Mouse (Mus musculus): ENCODE measurements around the gene Gm10320. TPM values are rescaled to one million over a fixed set of nuclear protein-coding genes. Genes with fewer than 3 reads are reported as not detected.

Gene Gm10320
- total and polyA plus RNA-seq, 2 experiments from 2014 or later = 1.2 TPM; not detected in 1

- WGBS = 0% methylated on average over 27 of the region's 27 CpGs
- no peaks in the 10 kb centered on the region for H3K9me3 ChIP-seq (ENCODE audit: low read length)
- TF ChIP-seq CTCF (IDR thresholded peaks at IDR 0.05) = no peak
- no peak for DNase-seq (ENCODE audit: low spot score)
- H3K4me3 ChIP-seq (ENCODE audit: low read depth, low read length) = no peak overlapping the region
- no peaks in the 10 kb centered on the region for H3K4me1 ChIP-seq (ENCODE audit: insufficient read depth, low read length)
- no peak overlapping the region for H3K27ac ChIP-seq (ENCODE audit: low read depth, low read length)
- H3K36me3 ChIP-seq (ENCODE audit: insufficient read depth, low read length) = no peaks in the 10 kb centered on the region
- peaks cover 74% of the 10 kb centered on the region for H3K27me3 ChIP-seq (ENCODE audit: insufficient read depth, low read length)
- H3K4me2 ChIP-seq (ENCODE audit: low read depth, low read length, poor library complexity, severe bottlenecking) = no peak overlapping the region
- ATAC-seq (ENCODE audit: low FRiP score) = no peak
- no peak overlapping the region for H3K9ac ChIP-seq (replicated peaks; ENCODE audit: low read length, poor library complexity, severe bottlenecking)
Observed at GRCm38 (mm10) chr13:98502813-98503341, 11.1 kb upstream of the Gm10320 start.

- ATAC-seq (ENCODE audit: low FRiP score) = no peak
- no peaks in the 10 kb centered on the region for H3K36me3 ChIP-seq (ENCODE audit: insufficient read depth, low read length)
- H3K9me3 ChIP-seq (ENCODE audit: low read length) = no peaks in the 10 kb centered on the region
- H3K27ac ChIP-seq (ENCODE audit: low read depth, low read length) = no peak overlapping the region
- H3K9ac ChIP-seq (replicated peaks; ENCODE audit: low read length, poor library complexity, severe bottlenecking) = no peak overlapping the region
- no peak overlapping the region for H3K4me2 ChIP-seq (ENCODE audit: low read depth, low read length, poor library complexity, severe bottlenecking)
- H3K4me1 ChIP-seq (ENCODE audit: insufficient read depth, low read length) = no peaks in the 10 kb centered on the region
- WGBS = 3% methylated on average over 16 of the region's 16 CpGs
- no peak overlapping the region for H3K4me3 ChIP-seq (ENCODE audit: low read depth, low read length)
- no peak for DNase-seq (ENCODE audit: low spot score)
- no peak for TF ChIP-seq CTCF (IDR thresholded peaks at IDR 0.05)
- peaks cover 74% of the 10 kb centered on the region for H3K27me3 ChIP-seq (ENCODE audit: insufficient read depth, low read length)
Observed at GRCm38 (mm10) chr13:98502236-98502812, 10.5 kb upstream of the Gm10320 start.

- WGBS = 13% methylated on average over 6 of the region's 6 CpGs
- H3K27me3 ChIP-seq (ENCODE audit: insufficient read depth, low read length) = peaks cover 69% of the 10 kb centered on the region
Observed at GRCm38 (mm10) chr13:98501321-98501720, 9.5 kb upstream of the Gm10320 start.

GRCm38 (mm10) chr13:98500471-98501125, 8.8 kb upstream of the Gm10320 start:
- no peak overlapping the region for H3K4me3 ChIP-seq (ENCODE audit: low read depth, low read length)
- ATAC-seq (ENCODE audit: low FRiP score) (no peak), DNase-seq (ENCODE audit: low spot score) (no peak)
- no peaks in the 10 kb centered on the region for H3K9me3 ChIP-seq (ENCODE audit: low read length)
- H3K36me3 ChIP-seq (ENCODE audit: insufficient read depth, low read length) = no peaks in the 10 kb centered on the region
- H3K9ac ChIP-seq (replicated peaks; ENCODE audit: low read length, poor library complexity, severe bottlenecking) = no peak overlapping the region
- no peak overlapping the region for H3K4me2 ChIP-seq (ENCODE audit: low read depth, low read length, poor library complexity, severe bottlenecking)
- H3K4me1 ChIP-seq (ENCODE audit: insufficient read depth, low read length) = no peaks in the 10 kb centered on the region
- peaks cover 62% of the 10 kb centered on the region for H3K27me3 ChIP-seq (ENCODE audit: insufficient read depth, low read length)
- WGBS = 26% methylated on average over 13 of the region's 13 CpGs
- TF ChIP-seq CTCF (IDR thresholded peaks at IDR 0.05) = no peak
- no peak overlapping the region for H3K27ac ChIP-seq (ENCODE audit: low read depth, low read length)

More at GRCm38 (mm10) chr13:98501321-98501720, 9.5 kb upstream of the Gm10320 start:
- Histone ChIP-seq H3K4me3 (ENCODE audit: low read depth, low read length) (no peak overlapping the region), H3K4me2 (ENCODE audit: low read depth, low read length, poor library complexity, severe bottlenecking) (no peak overlapping the region), H3K4me1 (ENCODE audit: insufficient read depth, low read length) (no peaks in the 10 kb centered on the region), H3K9ac (replicated peaks; ENCODE audit: low read length, poor library complexity, severe bottlenecking) (no peak overlapping the region), H3K27ac (ENCODE audit: low read depth, low read length) (no peak overlapping the region), H3K9me3 (ENCODE audit: low read length) (no peaks in the 10 kb centered on the region), H3K36me3 (ENCODE audit: insufficient read depth, low read length) (no peaks in the 10 kb centered on the region)
- no peak for ATAC-seq (ENCODE audit: low FRiP score)
- no peak for DNase-seq (ENCODE audit: low spot score)
- no peak for TF ChIP-seq CTCF (IDR thresholded peaks at IDR 0.05)

- peaks cover 59% of the 10 kb centered on the region for H3K27me3 ChIP-seq (ENCODE audit: insufficient read depth, low read length)
- no peak for ATAC-seq (ENCODE audit: low FRiP score)
- no peaks in the 10 kb centered on the region for H3K4me1 ChIP-seq (ENCODE audit: insufficient read depth, low read length)
- no peaks in the 10 kb centered on the region for H3K9me3 ChIP-seq (ENCODE audit: low read length)
- no peak overlapping the region for H3K27ac ChIP-seq (ENCODE audit: low read depth, low read length)
- H3K36me3 ChIP-seq (ENCODE audit: insufficient read depth, low read length) = no peaks in the 10 kb centered on the region
- H3K4me3 ChIP-seq (ENCODE audit: low read depth, low read length) = no peak overlapping the region
- no peak overlapping the region for H3K9ac ChIP-seq (replicated peaks; ENCODE audit: low read length, poor library complexity, severe bottlenecking)
- no peak overlapping the region for H3K4me2 ChIP-seq (ENCODE audit: low read depth, low read length, poor library complexity, severe bottlenecking)
- DNase-seq (ENCODE audit: low spot score) = no peak
- TF ChIP-seq CTCF (IDR thresholded peaks at IDR 0.05) = no peak
- WGBS = 56% methylated on average over 5 of the region's 5 CpGs
Observed at GRCm38 (mm10) chr13:98498561-98498960, 6.8 kb upstream of the Gm10320 start.

- ATAC-seq (ENCODE audit: low FRiP score) = no peak
- Histone ChIP-seq H3K36me3 (ENCODE audit: insufficient read depth, low read length) (no peaks in the 10 kb centered on the region), H3K27ac (ENCODE audit: low read depth, low read length) (no peak overlapping the region), H3K4me2 (ENCODE audit: low read depth, low read length, poor library complexity, severe bottlenecking) (no peak overlapping the region), H3K9ac (replicated peaks; ENCODE audit: low read length, poor library complexity, severe bottlenecking) (no peak overlapping the region), H3K9me3 (ENCODE audit: low read length) (no peaks in the 10 kb centered on the region), H3K27me3 (ENCODE audit: insufficient read depth, low read length) (peaks cover 59% of the 10 kb centered on the region), H3K4me3 (ENCODE audit: low read depth, low read length) (no peak overlapping the region), H3K4me1 (ENCODE audit: insufficient read depth, low read length) (no peaks in the 10 kb centered on the region)
- WGBS = 69% methylated on average over 11 of the region's 11 CpGs
- no peak for DNase-seq (ENCODE audit: low spot score)
- TF ChIP-seq CTCF (IDR thresholded peaks at IDR 0.05) = no peak
Observed at GRCm38 (mm10) chr13:98498080-98498479, 6.3 kb upstream of the Gm10320 start.

Data from midbrain, postnatal 0 days (tissue).